Mouse (Mus musculus): ENCODE data around the gene Iqschfp.

GRCm38 (mm10) chr3:68574097-68574496 is 682.1 kb downstream of the Iqschfp start:
- TF ChIP-seq CTCF (IDR thresholded peaks at IDR 0.05; ENCODE audit: low read depth, low read length), result no peak
- TF ChIP-seq POLR2A (IDR thresholded peaks at IDR 0.05; ENCODE audit: extremely low read depth, insufficient read depth, low read length), result no peak
